Mouse (Mus musculus) cerebellum, adult 2 months (tissue): ENCODE data around the gene Klhl32.

Experiments used
- CTCF ChIP-seq: fragments of 200-500 bp; IDR thresholded peaks from 2 replicates; pipeline ENCODE4 v1.5.1; 2011; ENCODE audit warnings: low read depth, mild to moderate bottlenecking, control low read depth, low read length, moderate library complexity, borderline replicate concordance; ENCODE audit not compliant: insufficient read depth
- POLR2A ChIP-seq: fragments of 200-500 bp; IDR thresholded peaks from 2 replicates; pipeline ENCODE4 v1.6.1; 2011; ENCODE audit warnings: low read length, control low read depth, borderline replicate concordance; ENCODE audit not compliant: insufficient read depth

GRCm38 (mm10) chr4:24795180-24795579 lies 55.7 kb downstream of the Klhl32 start:
- TF ChIP-seq CTCF (no peak), POLR2A (no peak)
